Mouse (Mus musculus): ENCODE results near the gene Sh3bp5.

Sh3bp5 gene

GRCm38 (mm10) chr14:31410737-31411136, 25.1 kb downstream of the Sh3bp5 start:
- DNase-seq (ENCODE audit: inconsistent age in 2 of 2, low spot score in 1 of 2), result no peak

- no peak for DNase-seq (ENCODE audit: inconsistent age in 2 of 2, low spot score in 1 of 2)
Measured at GRCm38 (mm10) chr14:31410123-31410724, 25.7 kb downstream of the Sh3bp5 start.

- DNase-seq (ENCODE audit: inconsistent age in 2 of 2, low spot score in 1 of 2), result peak; percentile 67 to 86
Measured at GRCm38 (mm10) chr14:31408666-31409065, 27.2 kb downstream of the Sh3bp5 start.

- DNase-seq (ENCODE audit: inconsistent age in 2 of 2, low spot score in 1 of 2), result peak in 1 of 2 experiments; percentile 78
Measured at GRCm38 (mm10) chr14:31407911-31408604, 27.8 kb downstream of the Sh3bp5 start.

GRCm38 (mm10) chr14:31407208-31407607, 28.7 kb downstream of the Sh3bp5 start:
- peak; percentile 88 to 91 for DNase-seq (ENCODE audit: inconsistent age in 2 of 2, low spot score in 1 of 2)

GRCm38 (mm10) chr14:31406154-31406810, 29.6 kb downstream of the Sh3bp5 start:
- peak in 1 of 2 experiments; percentile 73 for DNase-seq (ENCODE audit: inconsistent age in 2 of 2, low spot score in 1 of 2)

GRCm38 (mm10) chr14:31405652-31406051, 30.2 kb downstream of the Sh3bp5 start:
- peak in 1 of 2 experiments; percentile 57 for DNase-seq (ENCODE audit: inconsistent age in 2 of 2, low spot score in 1 of 2)

- no peak for DNase-seq (ENCODE audit: inconsistent age in 2 of 2, low spot score in 1 of 2)
Measured at GRCm38 (mm10) chr14:31404663-31405062, 31.2 kb downstream of the Sh3bp5 start.

GRCm38 (mm10) chr14:31403995-31404394, 31.9 kb downstream of the Sh3bp5 start:
- DNase-seq (ENCODE audit: inconsistent age in 2 of 2, low spot score in 1 of 2), result no peak

GRCm38 (mm10) chr14:31403556-31403955, 32.3 kb downstream of the Sh3bp5 start:
- no peak for DNase-seq (ENCODE audit: inconsistent age in 2 of 2, low spot score in 1 of 2)

- no peak for DNase-seq (ENCODE audit: inconsistent age in 2 of 2, low spot score in 1 of 2)
Measured at GRCm38 (mm10) chr14:31402693-31403092, 33.2 kb downstream of the Sh3bp5 start.

- no peak for DNase-seq (ENCODE audit: inconsistent age in 2 of 2, low spot score in 1 of 2)
Measured at GRCm38 (mm10) chr14:31401918-31402427, 33.9 kb downstream of the Sh3bp5 start.

- DNase-seq (ENCODE audit: inconsistent age in 2 of 2, low spot score in 1 of 2), result peak; percentile 82 to 90
Measured at GRCm38 (mm10) chr14:31400896-31401295, 35.0 kb downstream of the Sh3bp5 start.

- peak; percentile 86 to 92 for DNase-seq (ENCODE audit: inconsistent age in 2 of 2, low spot score in 1 of 2)
Measured at GRCm38 (mm10) chr14:31400246-31400645, 35.6 kb downstream of the Sh3bp5 start.

- DNase-seq (ENCODE audit: inconsistent age in 2 of 2, low spot score in 1 of 2), result peak in 1 of 2 experiments; percentile 51
Measured at GRCm38 (mm10) chr14:31399271-31399670, 36.6 kb downstream of the Sh3bp5 start.

- DNase-seq (ENCODE audit: inconsistent age in 2 of 2, low spot score in 1 of 2), result no peak
Measured at GRCm38 (mm10) chr14:31398819-31399218, 37.1 kb downstream of the Sh3bp5 start.

- peak; percentile 83 to 91 for DNase-seq (ENCODE audit: inconsistent age in 2 of 2, low spot score in 1 of 2)
Measured at GRCm38 (mm10) chr14:31397791-31398595, 37.9 kb downstream of the Sh3bp5 start.

- no peak for DNase-seq (ENCODE audit: inconsistent age in 2 of 2, low spot score in 1 of 2)
Measured at GRCm38 (mm10) chr14:31397353-31397752, 38.5 kb downstream of the Sh3bp5 start.

GRCm38 (mm10) chr14:31396428-31396827, 39.5 kb downstream of the Sh3bp5 start:
- DNase-seq (ENCODE audit: inconsistent age in 2 of 2, low spot score in 1 of 2), result peak; percentile 76 to 88

- peak; percentile 45 to 74 for DNase-seq (ENCODE audit: inconsistent age in 2 of 2, low spot score in 1 of 2)
Measured at GRCm38 (mm10) chr14:31395629-31396199, 40.2 kb downstream of the Sh3bp5 start.

Measured in adrenal gland, adult (tissue).